7 mouse cellular contexts compared by ENCODE assay signal in the genomic region with DNA sequence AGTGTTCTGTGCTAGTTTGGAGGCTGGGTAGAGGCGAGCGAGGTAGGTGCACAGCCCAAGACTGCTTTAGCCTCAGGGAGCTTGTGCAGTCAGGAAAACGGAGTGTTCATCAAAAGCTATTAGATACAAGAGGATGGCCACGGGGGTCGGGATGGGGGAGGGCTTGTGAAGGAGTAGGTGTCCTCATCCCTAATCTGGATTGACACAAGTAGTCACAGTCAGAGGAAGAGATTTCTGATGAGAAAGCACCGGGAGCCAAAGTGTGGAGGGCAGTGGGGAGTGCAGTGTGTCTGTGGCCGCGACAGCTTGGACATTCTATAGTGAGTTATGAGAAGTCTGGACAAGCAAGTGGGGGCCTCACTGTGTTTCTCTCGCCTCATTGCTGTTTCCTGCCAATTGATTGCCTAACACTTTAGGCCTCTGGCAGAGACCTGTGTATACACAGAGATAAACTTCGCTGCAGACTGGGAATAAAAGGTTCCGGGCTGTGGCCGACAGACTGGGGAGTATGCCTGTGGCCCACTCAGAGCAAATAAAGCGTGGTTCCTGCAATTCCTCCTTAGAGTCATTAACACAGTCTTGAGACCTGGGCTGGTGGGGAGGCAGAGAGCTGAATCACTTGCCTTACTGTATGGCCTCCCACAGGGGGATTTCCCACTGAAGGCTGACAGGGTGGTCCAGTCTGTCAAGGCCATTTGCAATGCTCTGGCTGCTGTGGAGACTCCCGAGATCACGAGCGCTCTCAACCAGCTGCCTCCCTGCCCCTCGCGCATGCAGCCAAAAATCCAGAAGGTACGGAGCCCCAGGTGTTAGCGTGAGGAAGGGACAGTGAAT. TPM values are rescaled to one million over a fixed set of nuclear protein-coding genes. Genes with fewer than 3 reads are reported as not detected.
DNase-seq lines count a peak whose midpoint lies in the region; ATAC-seq and TF ChIP-seq lines count a peak whose summit lies in the region.

No protein-coding gene starts in this region.

- no peak for TF ChIP-seq POLR2A in cerebellum, adult 2 months (IDR thresholded peaks at IDR 0.05; ENCODE audit: borderline replicate concordance, insufficient read depth, low read length)

- peaks cover 38% of the 10 kb centered on the region for H3K4me1 ChIP-seq in brown adipose tissue, adult 24 weeks (ENCODE audit: control insufficient read depth, insufficient read depth, insufficient read length, low read length)
- H3K4me1 ChIP-seq in heart, embryonic 14.5 days (ENCODE audit: control insufficient read depth in 2 of 2, insufficient read depth in 2 of 2, low read length in 2 of 2), result peaks cover 34 to 44% of the 10 kb centered on the region in 2 experiments
- peaks cover 54% of the 10 kb centered on the region for H3K4me1 ChIP-seq in lung, embryonic 15.5 days
- peaks cover 4% of the 10 kb centered on the region; the same call in 1 of the 2 replicates for H3K4me1 ChIP-seq in cerebellum, adult 2 months (ENCODE audit: control insufficient read depth, insufficient read depth, low read length)

- H3K9me3 ChIP-seq in heart, embryonic 14.5 days (ENCODE audit: control insufficient read depth, low read length), result no peaks in the 10 kb centered on the region
- no peaks in the 10 kb centered on the region for H3K9me3 ChIP-seq in lung, embryonic 15.5 days

- H3K36me3 ChIP-seq in heart, embryonic 14.5 days (ENCODE audit: control insufficient read depth, insufficient read depth, low read length), result peaks cover 80% of the 10 kb centered on the region
- H3K36me3 ChIP-seq in lung, embryonic 15.5 days, result no peaks in the 10 kb centered on the region

- H3K9ac ChIP-seq in heart, embryonic 14.5 days (ENCODE audit: low read length), result peak overlapping the region; percentile 30; the same call in 1 of the 2 replicates
- H3K9ac ChIP-seq in lung, embryonic 15.5 days, result no peak overlapping the region

- peak; percentile 55 for DNase-seq in NIH3T3 (ENCODE audit: low read depth)
- no peak for DNase-seq in right cerebral cortex, postnatal 36 days (ENCODE audit: low spot score in 2 of 2)
- DNase-seq in cerebellum, adult 2 months, result no peak
- DNase-seq in cerebellum, postnatal 36 days, result no peak

- peak overlapping the region; percentile 93 for H3K27ac ChIP-seq in brown adipose tissue, adult 24 weeks (replicated peaks; ENCODE audit: low read depth, low read length)
- H3K27ac ChIP-seq in heart, embryonic 14.5 days (replicated peaks in 1 of 2; ENCODE audit: control insufficient read depth in 1 of 2, insufficient read depth in 1 of 2, low read depth in 2 of 2, low read length in 2 of 2), result peak overlapping the region; percentile 55 to 84
- H3K27ac ChIP-seq in lung, embryonic 15.5 days, result peak overlapping the region; percentile 33
- no peak overlapping the region for H3K27ac ChIP-seq in cerebellum, adult 2 months (ENCODE audit: insufficient read depth, low read length)

- WGBS in heart, embryonic 14.5 days, result 45% methylated on average over 20 of the region's 20 CpGs
- WGBS in lung, embryonic 15.5 days, result 28% methylated on average over 20 of the region's 20 CpGs
- 56% methylated on average over 20 of the region's 20 CpGs for WGBS in cerebellum, adult 2 months

- TF ChIP-seq CTCF in cerebellum, adult 2 months (IDR thresholded peaks at IDR 0.05; ENCODE audit: borderline replicate concordance, insufficient read depth, low read depth, low read length), result no peak

- no peaks in the 10 kb centered on the region for H3K27me3 ChIP-seq in heart, embryonic 14.5 days (ENCODE audit: control insufficient read depth, insufficient read depth, low read length)
- peaks cover 3% of the 10 kb centered on the region; the same call in 1 of the 2 replicates for H3K27me3 ChIP-seq in lung, embryonic 15.5 days
- no peaks in the 10 kb centered on the region for H3K27me3 ChIP-seq in cerebellum, adult 2 months (ENCODE audit: control insufficient read depth, insufficient read depth, low read length)

- H3K4me2 ChIP-seq in heart, embryonic 14.5 days (ENCODE audit: low read length), result no peak overlapping the region
- H3K4me2 ChIP-seq in lung, embryonic 15.5 days, result no peak overlapping the region

- no peak overlapping the region for H3K4me3 ChIP-seq in brown adipose tissue, adult 24 weeks (ENCODE audit: insufficient read depth, low read depth, low read length)
- no peak overlapping the region for H3K4me3 ChIP-seq in heart, embryonic 14.5 days (ENCODE audit: control insufficient read depth in 1 of 2, insufficient read depth in 1 of 2, low read depth in 1 of 2, low read length in 2 of 2)
- H3K4me3 ChIP-seq in lung, embryonic 15.5 days, result no peak overlapping the region
- no peak overlapping the region for H3K4me3 ChIP-seq in cerebellum, adult 2 months (replicated peaks; ENCODE audit: insufficient read depth, low read depth, low read length)

- ATAC-seq in heart, embryonic 14.5 days (ENCODE audit: insufficient number of reproducible peaks, insufficient read depth, low FRiP score, low read depth), result 0 out of 2 replicates have a peak, but pooled peaks have one; percentile 37
- peak; percentile 71 for ATAC-seq in lung, embryonic 15.5 days (ENCODE audit: borderline replicate concordance, extremely low read depth, low FRiP score, low TSS enrichment)

RNA-seq across cellular contexts. Expression of a gene that starts 31.4 kb away (rescaled TPM):
- polyA plus RNA-seq in brown adipose tissue, adult 24 weeks (2012; ENCODE audit: insufficient read depth, insufficient read length, missing spikeins), result 1.1 and 1.5 TPM in 2 replicates
- 11.4 and 12.8 TPM in 2 replicates for polyA plus RNA-seq in heart, embryonic 14.5 days (2014; fragmentation: Nextera tagmentation; extraction: Ambion mirVana)
- polyA plus RNA-seq in lung, embryonic 15.5 days (2015; fragmentation: Nextera tagmentation; extraction: Ambion mirVana), result 6.0 and 6.1 TPM in 2 replicates
- 12.9 and 15.5 TPM in 2 replicates for polyA plus RNA-seq in cerebellum, adult 2 months (2012; rRNA removed)

RNA-seq across cellular contexts. Expression of a gene that starts 46.5 kb away (rescaled TPM):
- 12.0 and 13.5 TPM in 2 replicates for polyA plus RNA-seq in brown adipose tissue, adult 24 weeks (2012; ENCODE audit: insufficient read depth, insufficient read length, missing spikeins)
- polyA plus RNA-seq in heart, embryonic 14.5 days (2014; fragmentation: Nextera tagmentation; extraction: Ambion mirVana), result 34.7 and 38.2 TPM in 2 replicates
- polyA plus RNA-seq in lung, embryonic 15.5 days (2015; fragmentation: Nextera tagmentation; extraction: Ambion mirVana), result 33.3 and 36.7 TPM in 2 replicates
- 76.2 and 77.8 TPM in 2 replicates for polyA plus RNA-seq in cerebellum, adult 2 months (2012; rRNA removed)

RNA-seq across cellular contexts. Expression of a gene that starts 54.0 kb away (rescaled TPM):
- polyA plus RNA-seq in brown adipose tissue, adult 24 weeks (2012; ENCODE audit: insufficient read depth, insufficient read length, missing spikeins), result 61.9 and 64.2 TPM in 2 replicates
- polyA plus RNA-seq in heart, embryonic 14.5 days (2014; fragmentation: Nextera tagmentation; extraction: Ambion mirVana), result 24.5 and 24.6 TPM in 2 replicates
- 38.0 and 39.2 TPM in 2 replicates for polyA plus RNA-seq in lung, embryonic 15.5 days (2015; fragmentation: Nextera tagmentation; extraction: Ambion mirVana)
- polyA plus RNA-seq in cerebellum, adult 2 months (2012; rRNA removed), result 31.7 and 32.1 TPM in 2 replicates
